Mouse (Mus musculus) frontal cortex, postnatal 36 days (tissue): Measurements from ENCODE around the gene Rnf144a.
"Not testable (repeated sequence)": the region's sequence is repeated elsewhere in the genome, so short reads cannot be mapped to it uniquely, and the experiment has no call there.

Experiments used
- DNase-seq, 2 experiments: peaks; one replicate each; pipeline ENCODE4 v3.0.0; 2022; ENCODE audit warnings: low spot score in 2 of 2

Gene Rnf144a

DNA sequence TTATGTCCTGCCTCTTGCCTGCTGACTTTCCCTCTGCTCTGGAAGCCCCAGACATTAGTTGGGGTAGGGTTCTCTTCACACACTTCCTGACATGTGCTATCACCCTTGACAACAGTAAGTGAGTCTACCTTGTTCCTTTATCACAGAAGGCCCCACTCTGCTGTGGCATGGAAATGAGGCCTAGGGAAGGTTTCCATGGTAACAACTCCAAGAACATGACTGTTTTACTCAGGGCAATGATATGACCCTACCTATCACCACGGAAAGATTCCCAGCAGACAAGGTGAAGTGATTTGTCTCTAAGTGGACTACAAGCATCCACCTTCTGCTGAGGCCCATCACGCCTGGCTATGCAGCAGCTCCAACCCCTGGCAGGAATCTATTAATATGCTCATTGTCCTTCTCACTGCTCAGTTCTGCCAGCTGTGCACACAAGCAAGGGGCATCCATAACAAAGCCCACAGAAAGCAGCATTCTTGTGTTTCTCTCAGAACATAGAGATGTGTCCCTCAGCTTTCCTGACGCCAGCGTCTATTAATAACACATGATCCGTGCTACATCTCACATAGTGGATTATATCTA, 91.2 kb downstream of the Rnf144a start:
- DNase-seq, result no peak

DNA sequence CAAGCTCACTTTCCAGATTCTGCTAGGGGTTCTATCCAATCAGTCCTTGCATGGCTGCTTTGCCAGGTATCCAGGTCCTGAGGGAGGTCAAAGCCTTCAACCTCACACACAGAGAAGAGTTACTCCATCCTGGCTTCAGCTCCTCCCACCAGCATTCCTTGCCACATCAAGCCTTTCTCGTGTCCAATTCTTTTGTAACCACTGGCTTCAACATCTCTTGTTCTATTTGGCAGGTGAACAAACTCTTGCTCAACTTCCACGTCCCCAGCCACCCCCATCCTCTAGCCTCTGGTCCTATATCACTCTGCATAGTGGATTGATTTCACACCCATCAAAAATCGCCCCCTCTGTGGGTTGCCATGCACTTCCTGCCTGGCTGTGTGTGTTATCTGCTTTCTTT, 98.8 kb downstream of the Rnf144a start:
- no peak for DNase-seq

DNA sequence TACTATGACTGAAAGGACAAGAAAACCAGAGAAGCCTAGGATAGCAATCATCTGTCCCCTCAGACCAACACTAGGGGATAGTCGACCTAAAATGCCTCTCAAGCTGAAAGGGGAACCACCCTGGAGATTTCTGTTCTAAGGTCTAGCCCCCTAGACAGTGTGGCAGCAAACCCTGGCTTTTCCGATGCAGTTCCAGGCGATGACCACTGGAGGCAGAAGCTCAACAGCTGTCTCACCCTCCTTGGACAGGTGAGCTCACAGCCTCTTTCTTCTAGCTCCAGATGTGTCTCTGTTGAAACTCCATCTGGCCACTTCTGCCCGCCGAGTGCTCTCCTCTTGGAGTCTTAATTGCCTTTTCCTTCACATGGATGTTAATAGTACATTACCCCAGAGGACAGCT, 100.1 kb downstream of the Rnf144a start:
- no peak for DNase-seq

DNA sequence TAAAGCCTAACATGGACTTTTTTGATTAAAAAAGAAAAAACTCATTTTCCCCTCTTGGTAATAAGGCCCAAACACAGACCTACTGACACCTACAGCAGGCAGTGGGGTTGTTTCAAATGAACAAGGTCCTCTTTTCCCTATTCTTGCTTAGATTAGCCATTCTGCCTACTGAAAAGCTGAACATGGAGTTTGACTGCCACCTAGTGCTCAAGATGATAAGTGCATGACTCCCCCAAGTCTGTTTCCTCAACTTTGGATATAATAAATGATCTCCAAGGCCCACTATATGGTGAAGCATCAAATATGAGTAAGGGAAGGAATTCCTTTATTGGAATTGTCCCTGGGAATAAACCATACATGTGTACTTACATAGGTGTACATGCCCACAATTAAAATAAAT, 103.5 kb downstream of the Rnf144a start:
- peak; percentile 52 to 80 for DNase-seq

DNA sequence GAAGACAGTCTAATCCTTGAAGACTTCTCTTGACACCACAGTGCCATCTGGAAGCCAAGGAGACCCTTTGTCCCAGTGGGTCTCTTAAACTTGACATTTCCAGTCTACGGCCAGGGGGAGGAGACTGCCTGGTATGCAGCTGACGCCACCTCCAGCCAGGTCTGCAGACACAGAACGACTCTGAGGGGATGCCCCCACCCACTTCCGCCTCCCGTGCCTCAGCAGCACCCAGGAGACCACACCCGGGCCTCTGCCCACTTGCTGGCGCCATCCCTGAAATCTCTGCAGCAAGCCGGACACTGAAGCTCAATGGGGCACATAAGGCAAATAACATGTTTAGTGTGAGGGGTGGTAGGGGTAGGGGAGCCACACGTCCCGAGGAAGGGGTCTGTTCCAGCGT, 104.8 kb downstream of the Rnf144a start:
- DNase-seq, result no peak

DNA sequence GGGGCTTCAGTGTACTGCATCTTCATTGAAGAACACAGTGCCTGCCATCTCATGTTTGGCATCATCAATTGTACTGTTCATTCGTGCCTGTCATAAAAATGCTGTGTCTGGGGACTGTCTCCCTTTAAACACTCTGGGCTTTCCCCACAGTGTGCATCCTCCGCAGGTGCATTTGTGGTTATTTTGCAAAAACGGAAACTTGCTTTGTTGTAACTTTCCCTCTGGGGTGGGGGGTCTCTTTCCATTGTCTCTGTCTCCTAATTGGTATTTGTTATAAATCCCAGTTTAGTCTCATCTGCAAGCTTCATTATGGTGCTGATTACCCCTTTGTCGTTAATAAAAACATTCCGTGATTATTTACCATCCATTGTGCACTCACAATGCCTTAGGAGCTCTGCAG, 112.2 kb downstream of the Rnf144a start:
- no peak for DNase-seq

DNA sequence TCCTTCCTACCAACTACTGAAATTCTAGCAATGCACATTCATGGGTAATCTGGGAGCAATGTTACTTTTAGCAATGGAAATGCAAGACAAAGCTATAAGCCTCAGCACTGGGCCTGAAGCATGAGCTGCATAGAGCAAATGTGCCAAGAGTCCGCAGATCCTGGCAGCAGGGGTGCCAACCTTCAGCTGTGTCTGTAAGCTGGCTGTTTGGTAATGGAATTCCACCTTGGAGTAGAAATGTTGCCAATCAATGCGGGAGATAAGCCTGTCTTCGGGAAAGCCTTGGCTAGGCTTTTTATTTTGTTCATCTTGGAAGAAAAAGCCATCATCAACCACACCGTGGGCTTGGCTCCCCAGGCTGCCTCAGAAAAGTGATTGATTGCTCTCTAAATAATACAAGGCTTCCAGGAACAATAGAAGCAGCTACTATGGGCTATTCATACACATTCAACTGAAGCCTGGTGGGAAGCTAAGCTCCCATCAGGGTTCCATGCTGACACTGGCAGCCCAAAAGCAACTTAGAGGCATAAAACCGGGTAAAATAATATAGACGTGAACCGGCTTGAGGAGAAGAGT, 115.5 kb downstream of the Rnf144a start:
- DNase-seq, result no peak

DNA sequence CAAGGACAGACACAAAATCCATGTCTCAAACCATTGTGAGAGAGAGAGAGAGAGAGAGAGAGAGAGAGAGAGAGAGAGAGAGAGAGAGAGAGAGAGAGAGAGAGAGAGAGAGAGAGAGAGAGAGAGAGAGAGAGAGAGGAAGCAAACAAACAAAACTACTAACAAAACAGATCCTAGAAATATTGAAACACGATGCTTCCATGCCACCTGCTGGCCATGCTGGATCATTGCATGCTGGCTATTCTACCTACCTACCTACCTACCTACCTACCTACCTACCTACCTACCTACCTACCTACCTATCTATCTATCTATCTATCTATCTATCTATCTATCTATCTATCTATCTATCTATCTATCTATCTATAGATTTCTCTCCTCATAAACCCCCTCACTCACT, 119.1 kb downstream of the Rnf144a start:
- DNase-seq, result not testable (repeated sequence)

DNA sequence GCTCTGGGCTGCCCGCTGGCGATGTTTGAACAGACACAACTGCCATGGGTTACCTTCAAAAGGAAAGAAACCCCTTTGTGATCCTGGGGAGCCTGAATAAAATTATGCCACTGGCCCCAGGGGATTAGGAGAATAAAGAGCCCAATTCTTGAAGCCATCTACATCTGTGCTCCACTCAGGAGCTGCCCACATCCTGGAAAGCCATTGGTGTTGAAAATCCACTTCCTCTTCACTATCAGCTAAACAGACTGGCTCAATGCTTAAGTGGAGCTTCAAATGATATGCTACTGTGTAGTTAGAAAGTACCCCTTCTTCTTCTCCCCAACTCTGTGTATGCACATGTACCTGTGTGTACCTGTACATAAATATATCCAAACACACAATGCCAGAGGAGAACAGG, 125.9 kb downstream of the Rnf144a start:
- DNase-seq, result no peak

DNA sequence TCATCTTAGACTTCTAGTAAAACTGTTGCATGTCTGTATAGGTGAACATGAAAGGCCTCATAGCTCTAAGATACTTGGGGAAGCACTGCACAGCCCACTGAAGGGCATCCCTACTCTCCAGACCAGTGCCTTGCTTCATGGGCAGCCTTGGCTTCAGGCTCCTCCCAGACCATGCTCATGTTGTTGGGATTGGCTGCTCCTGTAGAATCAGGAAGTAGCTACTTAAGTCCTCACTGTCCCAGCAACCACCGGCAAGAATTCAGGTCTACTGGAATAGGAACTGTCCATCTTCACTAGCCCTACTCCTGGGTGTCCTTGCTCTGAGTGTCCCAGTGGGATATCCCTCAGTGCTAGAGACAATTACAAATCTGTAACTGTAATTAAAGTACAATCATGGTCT, 126.7 kb downstream of the Rnf144a start:
- DNase-seq, result no peak

DNA sequence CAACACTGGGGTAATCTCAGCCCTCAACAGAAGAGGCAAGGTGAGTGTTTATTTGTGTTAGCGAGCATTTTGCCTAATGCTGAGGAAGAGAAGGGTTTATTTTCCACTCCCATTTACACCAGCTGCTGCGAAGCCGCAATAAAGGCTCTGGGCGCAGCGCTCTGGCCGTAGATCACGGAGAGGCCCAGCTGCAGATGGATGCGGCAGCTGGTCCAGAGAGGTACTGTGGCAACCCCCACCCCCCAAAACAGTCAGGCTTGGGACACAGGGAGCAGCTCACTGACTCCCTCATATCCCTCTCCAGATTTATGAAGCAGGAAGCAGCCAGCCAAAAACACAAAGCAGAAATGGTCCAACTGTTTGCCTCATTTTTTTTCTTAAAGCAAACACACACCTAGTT, 129.1 kb downstream of the Rnf144a start:
- no peak for DNase-seq

DNA sequence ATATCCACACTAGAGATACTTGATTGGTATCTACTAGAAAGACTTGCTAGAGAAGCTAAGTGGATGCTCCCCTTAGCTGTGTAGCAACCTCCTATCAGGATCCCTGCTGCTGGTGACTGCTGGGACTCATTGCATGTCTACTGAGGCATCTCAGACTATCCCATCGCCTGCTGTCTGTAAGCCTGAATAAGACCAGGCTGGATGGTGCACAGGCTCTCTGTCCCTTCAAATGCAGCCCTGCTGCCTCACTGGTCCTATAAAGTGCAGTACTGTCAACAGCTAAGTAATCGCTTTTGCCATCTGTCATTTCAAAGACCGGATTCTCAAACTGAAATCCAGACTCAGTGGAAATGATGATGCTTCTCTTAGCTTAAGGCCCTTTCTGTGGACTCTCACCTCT, 129.6 kb downstream of the Rnf144a start:
- DNase-seq, result no peak

DNA sequence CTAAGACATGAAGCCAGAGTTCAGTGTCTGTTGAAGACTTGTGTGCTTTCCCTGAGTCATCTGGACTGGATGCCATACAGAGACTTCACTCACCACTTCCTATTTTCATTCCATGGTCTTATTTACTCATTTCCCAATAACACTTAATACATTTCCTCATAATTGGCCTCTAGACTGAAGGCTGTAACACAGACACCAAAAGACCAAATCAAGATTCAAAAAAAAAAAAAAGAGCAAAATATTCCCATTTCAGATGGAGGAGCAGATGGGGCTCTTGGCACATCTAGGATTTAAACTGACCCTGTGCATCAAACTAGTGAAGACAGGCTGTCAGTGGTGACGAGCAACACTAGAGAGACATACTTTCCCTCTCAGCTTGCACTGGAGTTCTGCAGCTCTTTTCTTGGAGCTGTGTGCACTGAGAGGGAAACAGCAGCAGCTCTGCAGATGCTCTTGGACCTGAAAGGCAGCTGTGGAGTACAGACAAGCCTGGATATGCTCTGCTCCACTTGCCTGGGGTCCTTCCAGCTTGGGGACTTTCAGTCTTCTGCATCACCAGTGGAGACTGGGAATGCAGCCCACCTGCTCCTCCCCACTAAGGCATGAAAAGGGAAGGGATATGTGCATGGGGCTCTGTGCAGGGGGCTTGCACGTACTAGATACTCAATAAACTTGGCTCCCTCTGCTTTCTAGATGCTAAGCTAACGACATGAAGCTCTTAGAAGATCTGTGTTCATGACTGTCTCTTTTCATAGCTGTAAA, 134.2 kb downstream of the Rnf144a start:
- no peak for DNase-seq

DNA sequence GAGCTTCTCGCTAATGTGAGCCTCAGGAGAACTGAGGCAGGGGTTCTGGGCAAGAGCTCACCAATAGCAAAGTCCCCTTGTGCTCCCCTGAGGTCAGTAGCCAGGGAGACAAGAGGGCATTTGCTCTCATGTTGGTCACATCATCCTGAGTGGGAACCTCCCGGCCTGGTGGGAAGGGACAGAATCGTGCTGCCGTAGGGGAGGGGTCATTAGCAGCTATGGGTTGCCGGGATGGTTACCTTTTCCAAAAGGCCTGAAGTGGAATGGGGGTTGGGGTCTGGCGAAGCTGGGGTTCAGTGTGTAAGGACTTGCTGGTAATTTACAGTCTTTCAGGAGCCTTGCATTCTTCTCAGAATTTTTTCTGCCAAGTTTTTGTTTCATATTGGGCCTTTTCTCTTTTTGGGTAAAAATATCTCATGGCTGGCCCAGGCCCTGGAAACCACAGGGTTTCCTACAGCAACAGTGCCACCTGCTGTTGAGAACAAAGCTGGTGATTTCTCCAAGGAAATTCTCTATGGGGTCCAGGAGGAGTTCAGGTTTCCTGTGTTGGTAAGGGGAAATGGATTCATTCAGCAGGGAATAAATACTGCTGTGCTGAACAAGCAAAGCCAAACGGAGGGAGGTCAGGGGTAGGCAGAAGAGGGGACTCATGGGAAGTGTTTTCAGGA, 137.9 kb downstream of the Rnf144a start:
- DNase-seq, result peak; percentile 70 to 82

DNA sequence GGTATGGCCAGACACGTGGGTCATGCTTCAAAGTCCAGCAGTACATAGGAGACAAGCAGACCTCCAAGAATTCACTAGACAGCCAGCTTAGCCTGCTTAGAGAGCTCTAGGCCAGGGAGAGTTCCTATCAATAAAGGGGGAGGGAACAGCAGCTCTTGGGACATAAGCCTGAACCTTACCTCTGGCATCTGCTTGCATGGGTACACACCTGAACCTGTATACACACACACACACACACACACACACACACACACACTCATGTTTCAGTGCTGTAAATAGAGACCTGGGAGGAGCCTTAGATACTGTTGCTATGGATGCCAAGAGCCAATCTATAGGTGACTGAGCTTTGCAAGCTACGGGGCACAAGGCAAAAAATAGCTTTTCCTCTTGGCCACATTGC, 138.5 kb downstream of the Rnf144a start:
- DNase-seq, result no peak
